Mouse (Mus musculus) forebrain, embryonic 11.5 days (tissue): ENCODE measurements around the gene Wdr66. TPM values are rescaled to one million over a fixed set of nuclear protein-coding genes. Genes with fewer than 3 reads are reported as not detected.

Source experiments
- ATAC-seq: fragments of 200-750 bp; cut with Nextera tagmentation; replicated peaks from 2 replicates; pipeline ENCODE4 v1.8.0; 2017; ENCODE audit warnings: moderate TSS enrichment; ENCODE audit not compliant: low FRiP score
- DNase-seq: peaks from one replicate; pipeline ENCODE4 v3.0.0-alpha.2; 2017; ENCODE audit warnings: low spot score
- H3K27ac ChIP-seq: fragments of 300-500 bp; sonication (generic); 2 replicates; pipeline ENCODE4 v1.5.1; 2014; ENCODE audit warnings: low read depth, low read length
- H3K27me3 ChIP-seq: fragments of 300-500 bp; sonication (generic); 2 replicates; pipeline ENCODE4 v1.6.1; 2014; ENCODE audit warnings: mild to moderate bottlenecking, low read length, mixed read lengths; ENCODE audit not compliant: control insufficient read depth, insufficient read depth
- H3K36me3 ChIP-seq: fragments of 300-500 bp; sonication (generic); 2 replicates; pipeline ENCODE4 v1.6.1; 2014; ENCODE audit warnings: mild to moderate bottlenecking, low read length, moderate library complexity, mixed read lengths; ENCODE audit not compliant: control insufficient read depth, insufficient read depth
- H3K4me1 ChIP-seq: fragments of 300-500 bp; sonication (generic); replicated peaks from 2 replicates; pipeline ENCODE4 v1.6.1; 2014; ENCODE audit warnings: low read length, mixed read lengths; ENCODE audit not compliant: control insufficient read depth, insufficient read depth
- H3K4me2 ChIP-seq: fragments of 300-500 bp; sonication (generic); 2 replicates; pipeline ENCODE4 v1.6.1; 2014; ENCODE audit warnings: low read depth, mild to moderate bottlenecking, low read length, moderate library complexity, mixed read lengths; ENCODE audit not compliant: severe bottlenecking
- H3K4me3 ChIP-seq: fragments of 300-500 bp; sonication (generic); 2 replicates; pipeline ENCODE4 v1.5.1; 2014; ENCODE audit warnings: low read depth, low read length
- H3K9ac ChIP-seq: fragments of 300-500 bp; sonication (generic); 2 replicates; pipeline ENCODE4 v1.6.1; 2014; ENCODE audit warnings: low read length
- H3K9me3 ChIP-seq: fragments of 300-500 bp; sonication (generic); 2 replicates; pipeline ENCODE4 v1.6.1; 2016; ENCODE audit warnings: low read length, mixed read lengths; ENCODE audit not compliant: control insufficient read depth
- WGBS: fragments of 180-500 bp; shearing (Covaris S2); extraction: QIAGEN DNeasy Blood & Tissue Kit; methylation state at CpG from one replicate; pipeline ENCODE4 v1.1.7; 2014; 5-methylcytosine and 5-hydroxymethylcytosine counted together
- polyA plus RNA-seq: library from polyadenylated mRNA; unstranded; fragments of >200 nt; fragmentation: Nextera tagmentation; extraction: Ambion mirVana; gene quantifications from 2 replicates; pipeline ENCODE4 v1.2.1, GENCODE M21; 2014

Wdr66 gene
- polyA plus RNA-seq, 1 experiment from 2014 or later = 1.9 TPM

DNA sequence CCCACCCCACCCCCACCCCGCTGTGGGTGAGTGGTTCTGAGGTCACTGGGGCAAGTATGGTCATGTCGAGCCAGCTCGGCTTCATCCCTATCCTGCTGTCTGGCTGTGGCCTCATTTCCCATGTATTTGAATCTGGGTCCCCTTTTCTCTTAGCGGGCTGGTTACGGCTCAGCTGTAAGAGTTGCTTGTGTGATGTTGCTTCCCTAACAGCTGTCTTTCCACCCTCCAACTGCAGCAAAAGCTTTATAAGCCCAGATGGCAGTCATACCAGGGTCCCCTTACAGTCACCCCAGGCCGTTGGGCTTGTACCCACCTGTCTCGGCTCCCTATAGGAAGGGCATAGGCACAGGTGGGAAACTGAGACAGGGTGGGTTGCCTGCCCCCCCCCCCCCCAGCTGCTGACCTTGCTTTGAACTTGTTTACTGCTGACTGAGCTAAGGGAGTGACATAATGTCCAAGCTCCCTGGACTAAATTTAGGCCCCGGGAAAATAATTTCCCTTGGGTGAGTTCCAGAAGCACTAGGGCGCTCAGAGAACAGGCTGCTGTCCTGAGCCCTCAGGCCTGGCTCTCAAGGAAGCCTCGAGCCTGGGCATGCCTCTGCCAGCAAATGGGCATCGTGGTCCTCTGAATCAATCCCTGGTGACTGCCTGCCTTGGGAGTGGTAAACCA is 112.5 kb downstream of the Wdr66 start:
- Histone ChIP-seq H3K4me1 (no peaks in the 10 kb centered on the region), H3K4me3 (no peak overlapping the region), H3K9ac (no peak overlapping the region), H3K27ac (no peak overlapping the region), H3K4me2 (no peak overlapping the region), H3K36me3 (peaks cover 19% of the 10 kb centered on the region; the same call in 1 of the 2 replicates), H3K9me3 (no peaks in the 10 kb centered on the region), H3K27me3 (no peaks in the 10 kb centered on the region)
- no peak for DNase-seq
- 86% methylated on average over 11 of the region's 11 CpGs for WGBS
- ATAC-seq = no peak

DNA sequence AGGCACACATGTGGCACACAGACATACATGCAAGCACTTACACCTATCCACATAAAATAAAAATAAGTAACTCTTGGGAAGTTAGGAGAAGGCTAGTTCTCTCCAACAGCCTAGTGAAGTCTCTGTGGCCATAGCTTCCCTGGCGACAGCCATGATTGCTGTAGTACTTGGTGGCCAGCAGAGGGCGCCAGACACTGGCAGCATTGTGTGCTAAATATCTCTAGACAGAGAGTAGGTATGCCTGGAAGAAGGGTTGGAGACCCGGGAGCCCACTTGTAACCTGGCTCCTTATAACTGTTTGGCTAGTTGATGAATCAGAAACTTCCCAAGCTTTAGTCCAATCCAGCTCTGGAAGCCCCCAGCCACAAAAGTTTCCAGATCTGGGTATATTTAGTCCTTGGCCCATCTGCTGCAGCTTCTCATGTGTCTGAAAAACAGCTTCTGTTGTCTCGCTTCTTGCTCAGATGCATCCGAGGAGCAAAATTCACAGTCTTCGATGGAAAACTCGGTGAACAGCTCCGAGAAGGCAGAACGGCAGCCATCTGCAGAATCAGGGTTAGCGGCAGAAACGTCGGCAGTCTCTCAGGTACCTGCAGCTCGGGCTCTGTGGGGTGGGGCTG is 117.1 kb downstream of the Wdr66 start:
- Histone ChIP-seq H3K4me1 (no peaks in the 10 kb centered on the region), H3K9ac (no peak overlapping the region), H3K4me2 (no peak overlapping the region), H3K4me3 (no peak overlapping the region), H3K27me3 (no peaks in the 10 kb centered on the region), H3K9me3 (no peaks in the 10 kb centered on the region), H3K27ac (no peak overlapping the region), H3K36me3 (peaks cover 23% of the 10 kb centered on the region)
- ATAC-seq (no peak), DNase-seq (peak; percentile 73)
- 79% methylated on average over 13 of the region's 13 CpGs for WGBS

DNA sequence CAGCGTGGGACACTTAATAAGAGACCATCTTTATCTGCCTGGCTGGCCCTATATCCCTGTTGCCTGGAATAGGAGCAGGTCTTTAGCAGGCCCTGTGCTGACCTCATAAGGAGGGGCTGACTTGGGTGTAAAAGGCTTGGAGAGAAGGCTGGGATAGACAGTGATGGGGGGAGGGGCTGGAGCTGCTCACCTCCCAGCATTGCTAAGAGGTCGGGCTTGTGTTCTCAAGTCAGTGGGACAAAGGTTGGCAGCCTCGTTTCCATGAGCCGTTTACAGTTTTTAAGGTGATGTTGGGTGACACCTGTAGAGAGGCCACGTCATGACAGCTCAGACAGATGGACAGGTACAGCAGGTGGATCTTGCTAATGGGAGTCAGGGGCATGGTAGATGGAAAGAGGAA is 118.1 kb downstream of the Wdr66 start:
- Histone ChIP-seq H3K4me3 (no peak overlapping the region), H3K4me2 (no peak overlapping the region), H3K27ac (no peak overlapping the region), H3K36me3 (peaks cover 25% of the 10 kb centered on the region), H3K27me3 (no peaks in the 10 kb centered on the region), H3K4me1 (no peaks in the 10 kb centered on the region), H3K9ac (no peak overlapping the region), H3K9me3 (no peaks in the 10 kb centered on the region)
- WGBS = 94% methylated on average over 5 of the region's 5 CpGs
- ATAC-seq (no peak), DNase-seq (no peak)

DNA sequence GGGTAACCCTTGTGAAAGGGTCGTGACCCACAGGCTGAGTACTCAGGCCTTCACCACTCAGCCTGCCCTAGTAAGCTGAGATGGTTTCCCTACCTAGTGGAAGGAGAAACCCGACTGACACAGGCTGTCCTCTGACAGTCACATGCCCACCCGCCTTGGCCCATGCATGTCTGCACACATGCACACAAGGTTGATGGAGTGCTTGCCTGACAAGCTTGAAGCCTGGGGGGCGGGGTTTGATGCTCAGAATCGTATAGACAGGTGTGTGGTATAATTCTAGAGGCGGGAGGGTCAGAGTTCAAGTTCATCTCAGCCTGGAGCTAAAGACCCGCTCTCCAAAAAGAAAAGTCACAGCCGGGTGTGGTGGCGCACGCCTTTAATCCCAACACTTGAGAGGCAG is 123.4 kb downstream of the Wdr66 start:
- H3K4me1 ChIP-seq = no peaks in the 10 kb centered on the region
- peaks cover 11% of the 10 kb centered on the region; the same call in 1 of the 2 replicates for H3K36me3 ChIP-seq
- DNase-seq (no peak), ATAC-seq (no peak)
- H3K4me3 ChIP-seq = no peak overlapping the region
- H3K27ac ChIP-seq = no peak overlapping the region
- H3K27me3 ChIP-seq = no peaks in the 10 kb centered on the region
- 90% methylated on average over 10 of the region's 10 CpGs for WGBS
- no peak overlapping the region for H3K9ac ChIP-seq
- no peak overlapping the region for H3K4me2 ChIP-seq
- no peaks in the 10 kb centered on the region for H3K9me3 ChIP-seq

DNA sequence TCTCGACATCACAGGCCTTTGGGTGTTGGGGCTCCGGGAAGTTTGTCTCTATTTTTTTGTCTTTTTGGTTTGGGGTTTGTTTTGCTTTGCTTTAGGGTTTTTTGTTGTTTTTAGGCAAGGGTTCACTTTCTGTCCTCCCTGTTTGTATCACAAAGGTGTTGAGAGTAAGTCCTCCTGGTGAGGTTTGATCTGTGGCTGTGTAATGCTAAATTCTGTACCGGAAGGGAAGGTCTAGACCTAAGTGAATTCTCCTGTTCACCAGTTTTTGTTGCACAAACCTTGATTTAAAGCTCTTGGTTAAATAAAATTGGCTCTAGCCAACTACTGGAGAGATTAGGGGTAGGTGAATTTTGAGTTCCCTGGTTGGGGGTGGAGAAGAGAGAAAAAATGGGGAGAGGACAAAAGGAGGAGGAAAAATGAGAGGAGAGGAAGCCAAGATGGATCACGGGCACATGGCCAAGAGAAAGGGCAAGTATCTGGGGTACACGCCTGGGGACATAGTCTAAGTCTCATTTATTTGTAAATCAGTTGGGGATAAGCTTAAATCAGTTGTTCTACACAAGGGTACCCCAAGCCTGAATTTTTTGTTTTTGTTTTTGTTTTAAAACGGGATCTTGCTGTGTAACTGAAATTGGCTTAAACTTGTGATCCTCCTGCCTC is 124.0 kb downstream of the Wdr66 start:
- H3K27me3 ChIP-seq = no peaks in the 10 kb centered on the region
- WGBS = 92% methylated on average over 6 of the region's 6 CpGs
- H3K9ac ChIP-seq = no peak overlapping the region
- no peak overlapping the region for H3K4me3 ChIP-seq
- H3K4me2 ChIP-seq = no peak overlapping the region
- H3K27ac ChIP-seq = no peak overlapping the region
- H3K36me3 ChIP-seq = peaks cover 9% of the 10 kb centered on the region; the same call in 1 of the 2 replicates
- H3K4me1 ChIP-seq = no peaks in the 10 kb centered on the region
- no peaks in the 10 kb centered on the region for H3K9me3 ChIP-seq
- DNase-seq (no peak), ATAC-seq (no peak)

DNA sequence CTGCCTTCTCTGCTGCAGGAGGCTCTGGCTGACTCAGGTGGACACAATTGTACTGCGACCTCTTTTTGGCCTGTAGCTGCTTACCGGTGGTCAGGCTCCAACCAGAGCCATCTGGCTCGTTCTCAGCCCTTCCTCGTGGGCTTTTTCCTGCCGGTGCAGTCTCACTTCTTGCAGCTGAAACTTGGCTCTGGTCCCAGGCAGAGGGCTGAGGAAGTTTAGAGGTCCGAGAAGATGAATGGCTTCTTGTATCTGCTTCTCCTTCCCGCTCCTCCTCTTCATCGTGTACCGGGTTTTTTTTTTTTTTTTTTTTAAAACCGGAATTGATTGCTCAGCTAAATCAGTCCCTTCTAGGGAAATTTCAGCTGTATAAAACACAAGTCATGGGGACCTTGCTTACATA is 124.7 kb downstream of the Wdr66 start:
- Histone ChIP-seq H3K4me3 (no peak overlapping the region), H3K9me3 (no peaks in the 10 kb centered on the region), H3K36me3 (peaks cover 5% of the 10 kb centered on the region; the same call in 1 of the 2 replicates), H3K4me2 (no peak overlapping the region), H3K27me3 (no peaks in the 10 kb centered on the region), H3K4me1 (no peaks in the 10 kb centered on the region), H3K27ac (no peak overlapping the region), H3K9ac (no peak overlapping the region)
- ATAC-seq (no peak), DNase-seq (no peak)
- 81% methylated on average over 10 of the region's 10 CpGs for WGBS

Other genes with a start within 250 kb of the Wdr66 start
- 9.6 and 9.8 TPM in 2 replicates for gene Orai1, start 237.0 kb upstream of the Wdr66 start, polyA plus RNA-seq
- gene Morn3, start 205.1 kb upstream of the Wdr66 start, polyA plus RNA-seq = not detected in 2 replicates
- gene Tmem120b, start 183.7 kb upstream of the Wdr66 start, polyA plus RNA-seq = 7.3 and 9.3 TPM in 2 replicates
- 1.2 and 1.9 TPM in 2 replicates for gene Rhof, start 119.4 kb upstream of the Wdr66 start, polyA plus RNA-seq
- 13.9 and 15.0 TPM in 2 replicates for gene Setd1b, start 109.9 kb upstream of the Wdr66 start, polyA plus RNA-seq
- 68.5 and 77.8 TPM in 2 replicates for gene Psmd9, start 82.7 kb upstream of the Wdr66 start, polyA plus RNA-seq
- gene Hpd, start 69.4 kb upstream of the Wdr66 start, polyA plus RNA-seq = not detected in 2 replicates
- gene Bcl7a, start 91.7 kb downstream of the Wdr66 start, polyA plus RNA-seq = 57.1 and 61.7 TPM in 2 replicates
- gene Mlxip, start 142.7 kb downstream of the Wdr66 start, polyA plus RNA-seq = 22.3 and 22.7 TPM in 2 replicates
- gene Lrrc43, start 237.2 kb downstream of the Wdr66 start, polyA plus RNA-seq = not detected in 2 replicates
- not detected in 2 replicates for gene Il31, start 237.4 kb downstream of the Wdr66 start, polyA plus RNA-seq